Mouse (Mus musculus) CH12.LX (cell line): ENCODE results near the gene Arhgef2. TPM values are rescaled to one million over a fixed set of nuclear protein-coding genes. Genes with fewer than 3 reads are reported as not detected.
A peak's percentile ranks its signal among the peaks of the same experiment; 100 is the strongest.

ENCODE experiments used
- DNase-seq: peaks from one replicate; pipeline ENCODE4 v3.0.0-alpha.2; 2013; ENCODE audit errors: extremely low read depth
- H3K27ac ChIP-seq: 2 replicates; pipeline ENCODE4 v1.5.1; 2012; ENCODE audit warnings: low read depth, mild to moderate bottlenecking, control low read depth, moderate library complexity; ENCODE audit not compliant: insufficient read depth
- H3K27me3 ChIP-seq: replicated peaks from 2 replicates; pipeline ENCODE3; 2012; ENCODE audit warnings: inconsistent platforms
- H3K36me3 ChIP-seq, 2 experiments: replicated peaks in 1 of 2; 2 replicates each; pipeline versions ENCODE3 to v1.6.1; 2012; ENCODE audit warnings: inconsistent platforms in 1 of 2, low read length in 1 of 2, mild to moderate bottlenecking in 1 of 2, mixed read lengths in 1 of 2, moderate library complexity in 1 of 2; ENCODE audit not compliant: control insufficient read depth in 1 of 2, insufficient read depth in 1 of 2
- H3K4me1 ChIP-seq, 2 experiments: 2 replicates each; pipeline ENCODE4 v1.6.1; 2012; ENCODE audit warnings: inconsistent platforms in 1 of 2, moderate library complexity in 1 of 2; ENCODE audit not compliant: insufficient read depth in 2 of 2, control insufficient read depth in 1 of 2
- H3K4me2 ChIP-seq: 2 replicates; pipeline ENCODE4 v1.6.1; 2012; ENCODE audit warnings: low read depth, mild to moderate bottlenecking, control low read depth; ENCODE audit not compliant: poor library complexity, insufficient read depth, severe bottlenecking
- H3K4me3 ChIP-seq, 3 experiments: fragments of 150-350 bp in 1 of 3; sonication (generic) in 1 of 3; replicated peaks in 1 of 3; 2 replicates each; pipeline versions ENCODE3 to v1.5.1; 2011 to 2012; ENCODE audit warnings: low read depth in 2 of 3, low read length in 2 of 3, mild to moderate bottlenecking in 2 of 3, moderate library complexity in 2 of 3, control low read depth in 1 of 3, improper control_type of control experiment in 1 of 3, inconsistent platforms in 1 of 3, mixed read lengths in 1 of 3; ENCODE audit not compliant: poor library complexity in 1 of 3
- H3K79me2 ChIP-seq: replicated peaks from 2 replicates; pipeline ENCODE4 v1.6.1; 2012; ENCODE audit warnings: mild to moderate bottlenecking, moderate library complexity; ENCODE audit not compliant: control insufficient read depth, poor library complexity, insufficient read depth, severe bottlenecking; ENCODE audit errors: extremely low read depth
- H3K9ac ChIP-seq: 2 replicates; pipeline ENCODE4 v1.6.1; 2012; ENCODE audit warnings: low read depth, mild to moderate bottlenecking, control low read depth, moderate library complexity; ENCODE audit not compliant: insufficient read depth
- H3K9me3 ChIP-seq: replicated peaks from 2 replicates; pipeline ENCODE3; 2012; ENCODE audit warnings: low read length, inconsistent platforms, mixed read lengths
- CHD1 ChIP-seq: IDR thresholded peaks from 2 replicates; pipeline ENCODE4 v1.6.1; 2012; ENCODE audit warnings: low read depth, low read length, improper control_type of control experiment, inconsistent platforms
- CHD2 ChIP-seq: IDR thresholded peaks from 2 replicates; pipeline ENCODE4 v1.6.1; 2011; ENCODE audit warnings: low read length, improper control_type of control experiment
- EP300 ChIP-seq: IDR thresholded peaks from 2 replicates; pipeline ENCODE4 v1.6.1; 2011; ENCODE audit warnings: low read length, improper control_type of control experiment
- JUND ChIP-seq: conservative IDR thresholded peaks from 2 replicates; pipeline ENCODE4 v1.6.1; 2011; ENCODE audit warnings: low read depth, low read length, improper control_type of control experiment
- MAX ChIP-seq: IDR thresholded peaks from 2 replicates; pipeline ENCODE4 v1.6.1; 2011; ENCODE audit warnings: low read length, improper control_type of control experiment
- MEF2A ChIP-seq: IDR thresholded peaks from 2 replicates; pipeline ENCODE4 v1.6.1; 2014; ENCODE audit warnings: low read depth, mild to moderate bottlenecking, inconsistent platforms, low read length, improper control_type of control experiment, borderline replicate concordance
- MYC ChIP-seq: IDR thresholded peaks from 2 replicates; pipeline ENCODE4 v1.6.1; 2011; ENCODE audit warnings: low read depth, mild to moderate bottlenecking, improper control_type of control experiment, low read length
- POLR2AphosphoS2 ChIP-seq: IDR thresholded peaks from 2 replicates; pipeline ENCODE4 v1.6.1; 2011; ENCODE audit warnings: low read depth, low read length, improper control_type of control experiment
- SIN3A ChIP-seq: IDR thresholded peaks from 2 replicates; pipeline ENCODE4 v1.6.1; 2012; ENCODE audit warnings: low read length, improper control_type of control experiment, inconsistent platforms
- UBTF ChIP-seq: IDR thresholded peaks from 2 replicates; pipeline ENCODE4 v1.6.1; 2012; ENCODE audit warnings: low read depth, mild to moderate bottlenecking, inconsistent platforms, low read length, improper control_type of control experiment, moderate library complexity
- USF1 ChIP-seq: IDR thresholded peaks from 2 replicates; pipeline ENCODE4 v1.6.1; 2014; ENCODE audit warnings: low read depth, mild to moderate bottlenecking, inconsistent platforms, low read length, improper control_type of control experiment
- ZC3H11A ChIP-seq: IDR thresholded peaks from 2 replicates; pipeline ENCODE4 v1.6.1; 2012; ENCODE audit warnings: low read depth, mild to moderate bottlenecking, inconsistent platforms, low read length, improper control_type of control experiment
- dilution Hi-C: fragments of 300-500 bp; cut with MboI; formaldehyde crosslinking; loops from 2 replicates; pipeline ENCODE4 v1.14.3; 2020; ENCODE audit warnings: low sequenced_read_pairs; ENCODE audit not compliant: extremely low pct_unique_long_range_greater_than_20kb, extremely low pct_ligation_motif_present
- in situ Hi-C: fragments of 300-500 bp; cut with MboI; formaldehyde crosslinking; loops from 3 replicates; pipeline ENCODE4 v1.14.3; 2019; ENCODE audit warnings: low sequenced_read_pairs, low pct_ligation_motif_present, low pct_unique_long_range_greater_than_20kb, mixed read lengths
- polyA plus RNA-seq: library from polyadenylated mRNA; unstranded; fragments of >175 nt; gene quantifications from 2 replicates; pipeline ENCODE4 v1.2.1, GENCODE M21; 2012; ENCODE audit warnings: low read depth; ENCODE audit not compliant: insufficient read length
- total RNA-seq, 2 experiments: library from RNA; depleted of rRNA; stranded (reverse); fragments of 300-350 nt in 1 of 2; fragments of >200 nt in 1 of 2; gene quantifications; 2 replicates each; pipeline ENCODE4 v1.2.3; 2012 to 2014

Arhgef2 gene
- total and polyA plus RNA-seq, 3 experiments: 18.5 to 43.9 (median 43.1) TPM

DNA sequence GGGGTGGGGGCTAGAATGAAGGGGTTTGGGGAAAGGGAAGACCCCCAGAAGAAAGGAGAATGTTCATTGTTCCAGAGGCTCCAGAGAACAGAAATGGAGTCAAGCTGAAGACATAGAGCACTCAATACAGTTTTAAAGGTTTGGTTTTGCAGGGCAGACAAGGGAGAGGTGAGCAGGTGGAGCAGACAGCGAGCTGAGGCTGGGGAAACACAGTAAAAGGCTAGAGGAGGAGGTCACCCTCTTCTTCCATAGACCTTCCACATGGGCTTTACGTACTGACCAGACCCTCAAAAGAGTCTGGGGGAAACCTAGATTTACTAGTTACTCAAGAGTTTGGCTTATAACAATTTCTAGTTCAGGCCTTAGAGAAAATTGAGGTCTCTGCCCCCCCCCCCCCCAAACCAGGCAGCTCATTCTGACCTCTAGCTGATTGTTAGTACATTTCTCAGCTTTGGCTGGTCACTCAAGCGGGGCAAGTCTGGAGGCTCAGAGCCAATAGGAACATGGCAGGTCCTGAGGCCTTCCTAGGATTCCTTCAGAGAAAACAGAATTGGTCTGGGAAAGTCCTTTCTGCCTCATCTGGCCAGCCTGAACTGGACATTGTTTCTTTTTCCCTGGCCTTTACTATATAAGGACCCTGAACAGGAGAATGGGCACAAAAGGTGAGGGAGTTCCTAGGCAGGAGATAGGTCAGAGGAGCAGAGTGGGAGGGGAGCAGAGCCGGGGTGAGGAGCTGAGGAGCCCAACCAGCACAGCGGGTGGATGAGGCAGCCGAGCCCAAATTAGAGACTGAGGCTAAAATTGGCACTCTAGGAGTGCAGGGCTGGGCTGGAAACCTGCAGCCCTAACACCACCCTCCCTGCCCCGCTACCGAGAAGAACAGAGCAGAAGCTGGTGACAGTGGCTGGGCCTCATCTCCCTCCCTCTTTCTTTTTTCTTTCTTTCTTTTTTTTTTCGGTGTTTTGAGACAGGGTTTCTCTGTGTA, 13.6 kb downstream of the Arhgef2 start:
- H3K27me3 ChIP-seq: peaks cover 8% of the 10 kb centered on the region
- in situ Hi-C loops: loop anchor here (25.0 kb wide), 1 partner anchor 118 kb away; no protein-coding TSS in a partner anchor
- H3K4me2 ChIP-seq: peak overlapping the region; percentile 70; the same call in 1 of the 2 replicates
- no peak overlapping the region for H3K27ac ChIP-seq
- no peak for DNase-seq
- H3K9ac ChIP-seq: no peak overlapping the region
- H3K36me3 ChIP-seq: peaks cover 0 to 10% of the 10 kb centered on the region in 2 experiments
- H3K4me1 ChIP-seq: peaks cover 27 to 71% of the 10 kb centered on the region in 2 experiments
- TF ChIP-seq MYC: no peak
- peak; percentile 56; the same call in 1 of the 2 replicates for TF ChIP-seq MEF2A
- TF ChIP-seq, all 38 proteins: peak for 1
- Histone ChIP-seq H3K79me2 (peaks cover 33% of the 10 kb centered on the region), H3K9me3 (no peaks in the 10 kb centered on the region), H3K4me3 (no peak overlapping the region)
- dilution Hi-C loops: no loop called here

DNA sequence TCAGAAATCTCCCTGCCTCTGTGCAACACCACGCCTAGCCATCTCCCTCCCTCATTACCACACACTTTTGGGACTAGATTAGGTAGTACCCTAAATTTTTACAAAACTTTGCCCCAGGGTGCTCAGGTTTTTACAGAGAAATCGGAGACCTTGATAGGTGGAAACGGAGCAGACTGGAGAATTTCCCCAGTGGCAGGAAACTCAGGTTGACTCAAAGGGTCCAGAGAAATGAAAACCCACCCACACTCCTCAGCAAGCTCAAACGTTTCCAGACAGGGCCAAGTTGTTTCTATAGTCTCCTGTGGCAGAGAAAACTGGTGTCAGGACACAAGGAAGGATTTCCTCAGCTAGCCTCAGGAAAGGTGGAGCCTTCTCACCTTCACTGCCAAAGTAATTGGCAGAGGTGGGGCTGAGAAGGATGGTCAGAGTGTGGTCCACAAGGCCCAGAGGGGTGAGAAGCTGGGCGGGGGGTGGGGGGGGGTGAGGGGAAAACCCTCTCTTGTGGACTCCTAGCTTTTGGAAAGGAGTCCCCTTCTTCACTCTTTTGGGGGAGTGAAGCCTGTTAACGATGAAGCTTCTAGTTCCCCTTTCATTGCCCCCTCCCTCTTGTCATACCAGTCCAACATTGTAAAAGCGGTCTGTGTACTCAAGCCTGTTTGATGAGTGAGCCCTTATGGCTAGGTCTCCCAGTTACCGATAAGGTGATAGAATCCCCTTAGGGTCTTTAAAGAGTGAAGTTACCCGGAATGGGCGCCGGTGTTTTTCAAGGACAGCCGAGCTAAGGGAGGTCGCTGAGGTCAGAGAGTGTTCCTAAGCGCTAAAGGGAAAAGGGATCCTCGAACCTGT, 14.6 kb downstream of the Arhgef2 start:
- dilution Hi-C loops (no loop called here), in situ Hi-C loops (loop anchor here (25.0 kb wide), 1 partner anchor 117 kb away; no protein-coding TSS in a partner anchor)
- Histone ChIP-seq H3K4me2 (peak overlapping the region; percentile 70), H3K9me3 (no peaks in the 10 kb centered on the region), H3K4me1 (peaks cover 25 to 70% of the 10 kb centered on the region in 2 experiments), H3K9ac (peak overlapping the region; percentile 97), H3K36me3 (peaks cover 5 to 19% of the 10 kb centered on the region in 2 experiments), H3K4me3 (peak overlapping the region; percentile 88 to 97 (median 88)), H3K27me3 (peaks cover 8% of the 10 kb centered on the region)
- DNase-seq: no peak
- TF ChIP-seq ZC3H11A (no peak), MAX (no peak), CHD2 (no peak), JUND (no peak), POLR2AphosphoS2 (no peak), USF1 (no peak), UBTF (no peak; the same call in 1 of the 2 replicates), SIN3A (peak; percentile 53; the same call in 1 of the 2 replicates), CHD1 (0 out of 2 replicates have a peak, but pooled peaks have one; percentile 27), EP300 (0 out of 2 replicates have a peak, but pooled peaks have one; percentile 8)
- TF ChIP-seq, all 38 proteins: peak for 3
- peak overlapping the region; percentile 70 for H3K27ac ChIP-seq
- H3K79me2 ChIP-seq: peaks cover 43% of the 10 kb centered on the region
